Mouse (Mus musculus): ENCODE results near the gene Sri. TPM values are rescaled to one million over a fixed set of nuclear protein-coding genes. Genes with fewer than 3 reads are reported as not detected.

The Sri gene
- total RNA-seq (2023) = 178 to 201 TPM (median 189 TPM) in 4 replicates

DNA sequence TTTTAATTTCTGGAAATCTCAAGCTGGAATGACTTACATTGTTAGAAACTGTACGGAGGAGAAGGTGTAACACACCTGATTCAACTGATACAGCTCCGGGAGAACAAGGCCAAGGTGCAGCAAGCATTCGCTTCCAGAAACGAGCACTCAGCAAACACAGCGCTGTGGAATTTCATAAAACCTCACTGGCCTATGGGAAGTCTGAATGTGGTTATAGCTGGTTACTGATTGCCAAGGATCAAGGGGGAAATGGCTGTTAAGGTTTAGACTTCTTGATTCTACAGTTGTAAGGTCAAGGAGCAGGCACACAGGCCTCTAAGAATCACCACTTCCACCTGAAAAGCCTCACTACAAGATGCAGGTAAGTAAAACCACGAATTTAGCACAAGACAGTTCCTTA is at the start of gene Sri:
Gene Sri, plus strand, starts transcription at position 224 of the 400 bp plus-strand sequence.

Other genes starting within 250 kb of the Sri start
- gene Steap4, start 85.6 kb upstream of the Sri start, total RNA-seq (2023) = 3.5 to 5.7 TPM (median 4.5 TPM) in 4 replicates

Measured in B cell, adult 62 days (primary cell).